Mouse (Mus musculus): ENCODE data around the gene Celf1. TPM values are rescaled to one million over a fixed set of nuclear protein-coding genes. Genes with fewer than 3 reads are reported as not detected.

Gene Celf1
- polyA plus RNA-seq, 1 experiment from 2014 or later: 78.7 TPM

GRCm38 (mm10) chr2:91052752-91053151 lies 112.6 kb downstream of the Celf1 start:
- Histone ChIP-seq H3K9me3 (replicated peaks; ENCODE audit: control insufficient read depth, low read length) (no peaks in the 10 kb centered on the region), H3K36me3 (ENCODE audit: control insufficient read depth, insufficient read depth, low read length) (peaks cover 18% of the 10 kb centered on the region), H3K9ac (ENCODE audit: low read depth, low read length) (no peak overlapping the region), H3K27me3 (ENCODE audit: control insufficient read depth, insufficient read depth, low read length) (no peaks in the 10 kb centered on the region), H3K4me3 (ENCODE audit: low read depth, low read length) (no peak overlapping the region), H3K4me1 (ENCODE audit: control insufficient read depth, insufficient read depth, low read length) (peaks cover 4% of the 10 kb centered on the region; the same call in 1 of the 2 replicates), H3K4me2 (no peak overlapping the region), H3K27ac (ENCODE audit: low read depth, low read length) (no peak overlapping the region)
- 60% methylated on average over 2 of the region's 2 CpGs for WGBS (ENCODE audit: insufficient replicate concordance)
- ATAC-seq (replicated peaks; ENCODE audit: insufficient number of reproducible peaks, low FRiP score, low TSS enrichment): no peak

- H3K36me3 ChIP-seq (ENCODE audit: control insufficient read depth, insufficient read depth, low read length): peaks cover 21% of the 10 kb centered on the region
- H3K27me3 ChIP-seq (ENCODE audit: control insufficient read depth, insufficient read depth, low read length): no peaks in the 10 kb centered on the region
- peak overlapping the region; percentile 92 for H3K4me3 ChIP-seq (ENCODE audit: low read depth, low read length)
- peak overlapping the region; percentile 76; the same call in 1 of the 2 replicates for H3K27ac ChIP-seq (ENCODE audit: low read depth, low read length)
- peak overlapping the region; percentile 94 for H3K9ac ChIP-seq (ENCODE audit: low read depth, low read length)
- WGBS (ENCODE audit: insufficient replicate concordance): 0% methylated on average over 6 of the region's 6 CpGs
- peak overlapping the region; percentile 69 for H3K4me2 ChIP-seq
- 0 out of 2 replicates have a peak, but pooled peaks have one; percentile 20 for ATAC-seq (replicated peaks; ENCODE audit: insufficient number of reproducible peaks, low FRiP score, low TSS enrichment)
- H3K9me3 ChIP-seq (replicated peaks; ENCODE audit: control insufficient read depth, low read length): no peaks in the 10 kb centered on the region
- H3K4me1 ChIP-seq (ENCODE audit: control insufficient read depth, insufficient read depth, low read length): peaks cover 4% of the 10 kb centered on the region; the same call in 1 of the 2 replicates
Measured at GRCm38 (mm10) chr2:91053181-91053933, 113.2 kb downstream of the Celf1 start.

- under 1% methylated on average over 40 of the region's 40 CpGs for WGBS (ENCODE audit: insufficient replicate concordance)
- peak within 1 kb of the TSS; percentile 94 for H3K9ac ChIP-seq (ENCODE audit: low read depth, low read length)
- peak within 1 kb of the TSS; percentile 92 for H3K4me3 ChIP-seq (ENCODE audit: low read depth, low read length)
- peaks cover 25% of the 10 kb centered on the region for H3K36me3 ChIP-seq (ENCODE audit: control insufficient read depth, insufficient read depth, low read length)
- no peaks in the 10 kb centered on the region for H3K27me3 ChIP-seq (ENCODE audit: control insufficient read depth, insufficient read depth, low read length)
- peak; percentile 97 for ATAC-seq (replicated peaks; ENCODE audit: insufficient number of reproducible peaks, low FRiP score, low TSS enrichment)
- H3K9me3 ChIP-seq (replicated peaks; ENCODE audit: control insufficient read depth, low read length): no peaks in the 10 kb centered on the region
- H3K4me2 ChIP-seq: peak within 1 kb of the TSS; percentile 69
- H3K4me1 ChIP-seq (ENCODE audit: control insufficient read depth, insufficient read depth, low read length): peaks cover 4% of the 10 kb centered on the region; the same call in 1 of the 2 replicates
- H3K27ac ChIP-seq (ENCODE audit: low read depth, low read length): peak within 1 kb of the TSS; percentile 76
Measured at GRCm38 (mm10) chr2:91053934-91054382, 113.8 kb downstream of the Celf1 start, which contains the start of gene Psmc3. Gene Psmc3 (plus strand): TSS chr2:91054009.

DNA sequence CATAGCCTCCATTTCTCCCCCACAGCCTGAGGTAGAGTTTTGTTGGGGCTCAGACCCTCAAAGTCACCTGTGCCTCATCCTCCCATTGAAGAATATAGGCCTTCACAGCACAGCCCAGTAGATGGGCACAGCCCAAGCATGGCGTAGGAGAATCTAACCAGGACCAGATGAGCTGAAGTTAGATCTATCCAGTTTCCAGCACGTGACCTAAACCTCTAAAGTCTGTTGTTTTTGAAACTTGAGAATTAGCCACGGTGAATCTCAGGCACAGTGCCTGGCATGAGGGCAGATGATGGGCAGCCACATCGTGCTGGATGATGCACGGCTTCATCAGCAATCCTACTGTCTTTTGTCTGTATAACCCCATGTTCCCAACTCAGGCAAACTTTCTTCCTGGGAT lies 118.3 kb downstream of the Celf1 start:
- no peaks in the 10 kb centered on the region for H3K27me3 ChIP-seq (ENCODE audit: control insufficient read depth, insufficient read depth, low read length)
- no peak for ATAC-seq (replicated peaks; ENCODE audit: insufficient number of reproducible peaks, low FRiP score, low TSS enrichment)
- H3K4me2 ChIP-seq: no peak overlapping the region
- no peak overlapping the region for H3K4me3 ChIP-seq (ENCODE audit: low read depth, low read length)
- H3K4me1 ChIP-seq (ENCODE audit: control insufficient read depth, insufficient read depth, low read length): peaks cover 25% of the 10 kb centered on the region
- WGBS (ENCODE audit: insufficient replicate concordance): 92% methylated on average over 5 of the region's 5 CpGs
- H3K27ac ChIP-seq (ENCODE audit: low read depth, low read length): no peak overlapping the region
- peaks cover 35% of the 10 kb centered on the region for H3K36me3 ChIP-seq (ENCODE audit: control insufficient read depth, insufficient read depth, low read length)
- no peaks in the 10 kb centered on the region for H3K9me3 ChIP-seq (replicated peaks; ENCODE audit: control insufficient read depth, low read length)
- H3K9ac ChIP-seq (ENCODE audit: low read depth, low read length): no peak overlapping the region

DNA sequence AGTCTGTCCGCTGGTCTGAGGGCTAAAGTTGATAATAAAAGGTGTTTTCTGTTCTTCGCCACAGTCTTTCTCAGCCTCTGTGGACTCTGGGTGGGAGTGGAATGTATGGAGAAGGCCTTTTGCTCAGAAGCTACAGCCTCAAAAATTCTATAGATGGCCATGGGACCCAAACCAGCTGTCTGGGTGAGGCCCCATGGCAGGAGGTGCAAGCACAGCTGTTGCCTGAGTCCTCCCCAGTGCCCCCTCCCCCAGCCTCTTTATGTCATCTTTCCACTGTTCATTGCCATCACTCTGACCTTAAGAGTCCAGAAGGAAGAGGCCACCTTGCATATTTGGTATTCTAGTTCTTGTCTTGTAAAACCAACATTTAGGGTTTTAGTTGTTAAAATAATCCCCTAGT lies 119.2 kb downstream of the Celf1 start:
- H3K36me3 ChIP-seq (ENCODE audit: control insufficient read depth, insufficient read depth, low read length): peaks cover 43% of the 10 kb centered on the region
- H3K4me2 ChIP-seq: no peak overlapping the region
- no peaks in the 10 kb centered on the region for H3K9me3 ChIP-seq (replicated peaks; ENCODE audit: control insufficient read depth, low read length)
- H3K27ac ChIP-seq (ENCODE audit: low read depth, low read length): no peak overlapping the region
- no peaks in the 10 kb centered on the region for H3K27me3 ChIP-seq (ENCODE audit: control insufficient read depth, insufficient read depth, low read length)
- H3K9ac ChIP-seq (ENCODE audit: low read depth, low read length): no peak overlapping the region
- H3K4me1 ChIP-seq (ENCODE audit: control insufficient read depth, insufficient read depth, low read length): peaks cover 25% of the 10 kb centered on the region
- 95% methylated on average over 2 of the region's 2 CpGs for WGBS (ENCODE audit: insufficient replicate concordance)
- no peak for ATAC-seq (replicated peaks; ENCODE audit: insufficient number of reproducible peaks, low FRiP score, low TSS enrichment)
- no peak overlapping the region for H3K4me3 ChIP-seq (ENCODE audit: low read depth, low read length)

DNA sequence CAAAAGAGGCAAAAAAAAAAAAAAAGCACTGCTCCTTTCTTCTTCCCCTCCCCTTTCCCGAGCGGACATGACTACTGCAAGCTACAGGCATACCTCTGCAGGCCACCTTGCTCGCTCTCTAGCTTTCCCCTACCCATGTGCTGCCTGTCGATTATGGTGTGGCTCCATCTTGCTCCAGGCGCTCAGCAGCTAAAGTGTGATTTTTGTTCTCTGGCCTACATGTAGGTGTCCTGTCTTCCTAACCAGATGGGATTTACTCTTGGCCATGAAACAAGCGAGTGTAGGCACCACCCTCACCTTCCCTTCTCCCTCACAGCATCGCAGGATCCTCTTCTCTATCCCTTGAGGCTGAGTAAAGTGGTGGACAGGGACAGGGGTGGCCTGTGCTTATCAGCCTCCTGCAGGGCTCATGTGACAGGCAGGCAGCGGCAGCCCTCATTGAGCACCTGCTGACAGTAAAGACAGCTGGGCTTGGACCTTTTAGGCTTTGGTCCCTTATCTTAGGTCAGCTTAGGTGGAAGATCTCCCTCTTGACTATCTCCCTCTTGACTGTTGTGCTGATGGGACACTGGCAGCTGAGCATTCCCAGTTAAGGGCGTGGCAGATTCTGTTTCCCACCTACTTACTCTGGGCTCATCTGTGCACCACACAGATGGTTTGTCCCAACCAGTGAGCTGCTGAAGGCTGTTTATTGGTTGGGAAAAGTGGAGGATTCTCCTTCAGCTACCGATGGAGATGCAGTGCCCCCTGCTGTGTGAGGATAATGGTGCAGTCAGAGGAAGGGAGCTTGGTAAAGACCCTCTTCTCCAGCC lies 120.6 kb downstream of the Celf1 start:
- no peak overlapping the region for H3K9ac ChIP-seq (ENCODE audit: low read depth, low read length)
- peak overlapping the region; percentile 57; the same call in 1 of the 2 replicates for H3K27ac ChIP-seq (ENCODE audit: low read depth, low read length)
- ATAC-seq (replicated peaks; ENCODE audit: insufficient number of reproducible peaks, low FRiP score, low TSS enrichment): peak; percentile 50
- no peaks in the 10 kb centered on the region for H3K9me3 ChIP-seq (replicated peaks; ENCODE audit: control insufficient read depth, low read length)
- no peak overlapping the region for H3K4me3 ChIP-seq (ENCODE audit: low read depth, low read length)
- H3K27me3 ChIP-seq (ENCODE audit: control insufficient read depth, insufficient read depth, low read length): no peaks in the 10 kb centered on the region
- peaks cover 44% of the 10 kb centered on the region for H3K36me3 ChIP-seq (ENCODE audit: control insufficient read depth, insufficient read depth, low read length)
- peaks cover 21% of the 10 kb centered on the region for H3K4me1 ChIP-seq (ENCODE audit: control insufficient read depth, insufficient read depth, low read length)
- WGBS (ENCODE audit: insufficient replicate concordance): 50% methylated on average over 10 of the region's 10 CpGs
- H3K4me2 ChIP-seq: no peak overlapping the region

- H3K27ac ChIP-seq (ENCODE audit: low read depth, low read length): peak overlapping the region; percentile 46
Measured at GRCm38 (mm10) chr2:91061849-91062481, 121.8 kb downstream of the Celf1 start.

More at GRCm38 (mm10) chr2:91061849-91062481, 121.8 kb downstream of the Celf1 start:
- Histone ChIP-seq H3K4me1 (ENCODE audit: control insufficient read depth, insufficient read depth, low read length) (peaks cover 21% of the 10 kb centered on the region), H3K9ac (ENCODE audit: low read depth, low read length) (no peak overlapping the region), H3K36me3 (ENCODE audit: control insufficient read depth, insufficient read depth, low read length) (peaks cover 35% of the 10 kb centered on the region), H3K27me3 (ENCODE audit: control insufficient read depth, insufficient read depth, low read length) (no peaks in the 10 kb centered on the region), H3K4me2 (no peak overlapping the region; the same call in 1 of the 2 replicates), H3K9me3 (replicated peaks; ENCODE audit: control insufficient read depth, low read length) (no peaks in the 10 kb centered on the region), H3K4me3 (ENCODE audit: low read depth, low read length) (no peak overlapping the region)
- WGBS (ENCODE audit: insufficient replicate concordance): 65% methylated on average over 6 of the region's 6 CpGs
- ATAC-seq (replicated peaks; ENCODE audit: insufficient number of reproducible peaks, low FRiP score, low TSS enrichment): no peak
